Mouse (Mus musculus) layer of hippocampus, adult 2 months (tissue): ENCODE measurements around the gene Ly6g6f. TPM values are rescaled to one million over a fixed set of nuclear protein-coding genes. Genes with fewer than 3 reads are reported as not detected.

ENCODE experiments used
- DNase-seq, 2 experiments: peaks; one replicate each; pipeline ENCODE4 v3.0.0; 2022; ENCODE audit warnings: low spot score in 2 of 2
- H3K27ac ChIP-seq: fragments of 200-600 bp; 2 replicates; pipeline ENCODE4 v1.8.1; 2022
- H3K4me3 ChIP-seq: fragments of 200-600 bp; 2 replicates; pipeline ENCODE4 v1.8.1; 2022; ENCODE audit warnings: mild to moderate bottlenecking
- CTCF ChIP-seq: fragments of 200-600 bp; conservative IDR thresholded peaks from 2 replicates; pipeline ENCODE4 v1.8.1; 2022; ENCODE audit warnings: antibody characterized with exemption, mild to moderate bottlenecking, moderate library complexity
- total RNA-seq, 2 experiments: library from RNA; stranded (reverse); gene quantifications; 2 replicates each; pipeline ENCODE4 v1.2.3; 2021

Gene Ly6g6f
- total RNA-seq, 2 experiments from 2014 or later: 0.52 TPM; not detected in 1

GRCm38 (mm10) chr17:35080710-35081109 is 4.7 kb downstream of the Ly6g6f start:
- no peak for TF ChIP-seq CTCF
- no peak for DNase-seq
- no peak overlapping the region for H3K4me3 ChIP-seq
- H3K27ac ChIP-seq: peak overlapping the region; percentile 62; the same call in 1 of the 2 replicates

GRCm38 (mm10) chr17:35080248-35080647 is 5.2 kb downstream of the Ly6g6f start:
- no peak overlapping the region for H3K4me3 ChIP-seq
- no peak for DNase-seq
- peak overlapping the region; percentile 62; the same call in 1 of the 2 replicates for H3K27ac ChIP-seq
- no peak for TF ChIP-seq CTCF

- DNase-seq: no peak
Observed at GRCm38 (mm10) chr17:35079778-35080177, 5.6 kb downstream of the Ly6g6f start.

GRCm38 (mm10) chr17:35077786-35078233 is 7.6 kb downstream of the Ly6g6f start, which contains the start of gene Ly6g6d:
Gene Ly6g6d, minus strand, starts transcription at chr17:35078065.
- peak; percentile 66 for TF ChIP-seq CTCF
- no peak for DNase-seq
- H3K27ac ChIP-seq: peak within 1 kb of the TSS; percentile 43; the same call in 1 of the 2 replicates
- H3K4me3 ChIP-seq: peak within 1 kb of the TSS; percentile 43

More at GRCm38 (mm10) chr17:35079778-35080177, 5.6 kb downstream of the Ly6g6f start:
- Histone ChIP-seq H3K4me3 (no peak overlapping the region), H3K27ac (peak overlapping the region; percentile 62; the same call in 1 of the 2 replicates)
- no peak for TF ChIP-seq CTCF

- Histone ChIP-seq H3K27ac (peak overlapping the region; percentile 43; the same call in 1 of the 2 replicates), H3K4me3 (peak overlapping the region; percentile 43; the same call in 1 of the 2 replicates)
- TF ChIP-seq CTCF: no peak
- no peak for DNase-seq
Observed at GRCm38 (mm10) chr17:35077285-35077684, 8.1 kb downstream of the Ly6g6f start.

GRCm38 (mm10) chr17:35076507-35077176 is 8.8 kb downstream of the Ly6g6f start, which contains the start of gene Ly6g6e:
Gene Ly6g6e, plus strand, starts transcription at chr17:35076902.
- TF ChIP-seq CTCF: no peak
- H3K4me3 ChIP-seq: peak within 1 kb of the TSS; percentile 43
- H3K27ac ChIP-seq: peak within 1 kb of the TSS; percentile 43; the same call in 1 of the 2 replicates
- DNase-seq: no peak

- no peak for TF ChIP-seq CTCF
- no peak for DNase-seq
- Histone ChIP-seq H3K27ac (no peak overlapping the region), H3K4me3 (no peak overlapping the region)
Observed at GRCm38 (mm10) chr17:35074097-35074496, 11.3 kb downstream of the Ly6g6f start.

- DNase-seq: no peak
- no peak for TF ChIP-seq CTCF
- H3K27ac ChIP-seq: no peak overlapping the region
- H3K4me3 ChIP-seq: no peak overlapping the region
Observed at GRCm38 (mm10) chr17:35071454-35071853, 14.0 kb downstream of the Ly6g6f start.

GRCm38 (mm10) chr17:35070556-35071229 is 14.7 kb downstream of the Ly6g6f start:
- no peak overlapping the region for H3K27ac ChIP-seq
- no peak for TF ChIP-seq CTCF
- DNase-seq: no peak
- no peak overlapping the region for H3K4me3 ChIP-seq

GRCm38 (mm10) chr17:35068213-35068914 is 17.0 kb downstream of the Ly6g6f start:
- TF ChIP-seq CTCF: no peak
- H3K4me3 ChIP-seq: no peak overlapping the region
- no peak for DNase-seq
- no peak overlapping the region for H3K27ac ChIP-seq

- no peak within 1 kb of the TSS for H3K27ac ChIP-seq
- TF ChIP-seq CTCF: no peak
- no peak for DNase-seq
- H3K4me3 ChIP-seq: no peak within 1 kb of the TSS; the same call in 1 of the 2 replicates
Observed at GRCm38 (mm10) chr17:35066084-35066483, 19.3 kb downstream of the Ly6g6f start, which contains the start of gene Mpig6b. Gene Mpig6b, minus strand, starts transcription at chr17:35066184.

GRCm38 (mm10) chr17:35064951-35065947 is 20.2 kb downstream of the Ly6g6f start, which contains the start of gene Ly6g6c:
Gene Ly6g6c, plus strand, starts transcription at chr17:35065388.
- Histone ChIP-seq H3K27ac (no peak within 1 kb of the TSS), H3K4me3 (no peak within 1 kb of the TSS; the same call in 1 of the 2 replicates)
- TF ChIP-seq CTCF: no peak
- no peak for DNase-seq
